Mouse (Mus musculus) lung, adult 2 months (tissue): Measurements from ENCODE around the gene Sytl1.

Source experiments
- CTCF ChIP-seq: fragments of 200-500 bp; IDR thresholded peaks from 2 replicates; pipeline ENCODE4 v1.5.1; 2011; ENCODE audit warnings: mild to moderate bottlenecking, low read length, control low read depth; ENCODE audit not compliant: insufficient read depth
- POLR2A ChIP-seq: fragments of 200-500 bp; IDR thresholded peaks from 2 replicates; pipeline ENCODE4 v1.6.1; 2011; ENCODE audit warnings: low read depth, mild to moderate bottlenecking, control low read depth, low read length, borderline replicate concordance; ENCODE audit errors: extremely low read depth

DNA sequence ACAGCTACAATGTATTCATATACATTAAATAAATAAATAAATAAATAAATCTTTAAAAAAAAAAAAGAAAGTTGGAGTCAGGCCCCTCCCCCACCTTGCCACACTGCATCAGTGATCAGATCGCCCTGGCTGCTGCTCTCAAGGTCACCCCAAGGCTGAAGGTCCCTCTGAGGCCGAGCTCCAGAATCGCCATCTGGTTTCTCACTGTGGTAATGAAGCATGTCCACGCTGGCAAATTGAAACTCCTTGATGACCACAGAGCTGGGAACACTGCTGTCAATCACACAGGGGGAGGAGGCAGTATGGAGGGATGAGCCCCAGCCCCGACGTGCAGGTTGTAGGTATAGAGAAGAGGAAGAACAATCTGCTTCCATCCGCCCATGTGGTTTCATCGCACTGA, 35.3 kb downstream of the Sytl1 start:
- TF ChIP-seq POLR2A: no peak
- no peak for TF ChIP-seq CTCF
